In the genomic region with DNA sequence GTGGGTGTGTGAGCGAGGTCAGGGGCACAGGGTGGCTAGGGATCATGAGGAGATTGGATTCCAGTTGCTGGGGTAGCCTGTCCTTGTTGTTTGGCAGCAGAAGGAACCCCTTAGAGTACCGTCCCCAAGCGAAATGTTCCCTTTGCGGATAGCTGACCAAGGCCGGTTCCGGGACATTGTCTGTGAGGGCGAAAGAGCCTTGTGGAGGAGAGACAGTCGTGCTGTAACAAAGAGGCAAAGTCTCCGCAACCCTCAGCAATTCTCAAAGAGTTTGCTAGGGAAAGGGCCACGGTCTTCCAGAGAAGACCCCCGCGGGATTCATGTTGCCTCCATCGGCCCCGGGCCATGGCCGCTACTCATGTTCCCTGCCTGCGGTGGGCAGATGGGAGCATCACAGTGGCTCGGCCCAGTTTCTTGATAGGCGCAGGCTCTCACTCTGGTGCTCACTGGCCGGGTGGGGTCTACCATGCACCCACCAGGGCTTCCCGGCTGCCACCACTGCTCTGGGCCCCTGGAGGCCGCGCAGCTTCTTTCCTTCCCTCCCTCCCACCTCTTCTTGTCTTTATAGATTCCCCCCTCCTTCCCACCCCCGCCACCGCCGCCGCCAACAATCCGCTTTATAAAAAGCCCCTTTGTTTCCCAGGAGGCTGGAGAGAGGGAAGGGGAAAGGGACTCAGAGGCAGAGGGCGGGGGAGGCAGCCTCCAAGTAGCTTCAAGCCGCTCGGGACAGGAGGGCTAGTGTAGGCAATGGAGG, we compare ENCODE assay signal across 9 mouse cellular contexts. TPM values are rescaled to one million over a fixed set of nuclear protein-coding genes. Genes with fewer than 3 reads are reported as not detected.
DNase-seq lines count a peak whose midpoint lies in the region; ATAC-seq and TF ChIP-seq lines count a peak whose summit lies in the region.
"Had no signal": no experiment of that assay in that cellular context is flagged by ENCODE, and none has a peak within 500 bp of the region (broad histone marks: within the 10 kb centered on the region; RNA-seq: fewer than 3 reads in every experiment).

No protein-coding gene starts in this region.

- peak overlapping the region; percentile 89 for H3K4me3 ChIP-seq in megakaryocyte, embryonic 14.5 days (replicated peaks)
- H3K4me3 ChIP-seq in cortical plate, adult 2 months (ENCODE audit: insufficient read depth, low read length) = peak overlapping the region; percentile 59
- peak overlapping the region; percentile 54 for H3K4me3 ChIP-seq in kidney, embryonic 16.5 days (ENCODE audit: low read length)
- peak overlapping the region; percentile 36 for H3K4me3 ChIP-seq in liver, embryonic 15.5 days (replicated peaks)

- no peak for ATAC-seq in megakaryocyte, adult 5-6 weeks (ENCODE audit: poor library complexity, severe bottlenecking)
- peak; percentile 43 for ATAC-seq in kidney, embryonic 16.5 days (ENCODE audit: low FRiP score, low TSS enrichment)
- ATAC-seq in liver, embryonic 15.5 days (ENCODE audit: insufficient read depth) = no peak
- no peak for ATAC-seq in CD4-positive, CD25-positive, alpha-beta regulatory T cell, adult 4 months

- peak overlapping the region; percentile 61 for H3K9ac ChIP-seq in kidney, embryonic 16.5 days (replicated peaks; ENCODE audit: low read length)
- no peak overlapping the region for H3K9ac ChIP-seq in liver, embryonic 15.5 days

- H3K27me3 ChIP-seq in megakaryocyte, embryonic 14.5 days (replicated peaks) = peaks cover 70% of the 10 kb centered on the region
- peaks cover 27% of the 10 kb centered on the region; the same call in 1 of the 2 replicates for H3K27me3 ChIP-seq in kidney, embryonic 16.5 days (ENCODE audit: insufficient read depth, low read length)
- H3K27me3 ChIP-seq in liver, embryonic 15.5 days = peaks cover 43% of the 10 kb centered on the region

- H3K27ac ChIP-seq in cortical plate, adult 2 months (ENCODE audit: insufficient read depth, low read length) = peak overlapping the region; percentile 47; the same call in 1 of the 2 replicates
- H3K27ac ChIP-seq in kidney, embryonic 16.5 days (ENCODE audit: low read length) = no peak overlapping the region
- no peak overlapping the region for H3K27ac ChIP-seq in liver, embryonic 15.5 days (replicated peaks)

- WGBS in kidney, embryonic 16.5 days = 32% methylated on average over 30 of the region's 30 CpGs
- WGBS in liver, embryonic 15.5 days (ENCODE audit: insufficient replicate concordance) = 25% methylated on average over 30 of the region's 30 CpGs

- TF ChIP-seq CTCF in cortical plate, adult 2 months (IDR thresholded peaks at IDR 0.05; ENCODE audit: extremely low read depth, insufficient read depth, low read length) = no peak

- no peaks in the 10 kb centered on the region for H3K36me3 ChIP-seq in megakaryocyte, embryonic 14.5 days (replicated peaks; ENCODE audit: low read length)
- no peaks in the 10 kb centered on the region for H3K36me3 ChIP-seq in kidney, embryonic 16.5 days (ENCODE audit: insufficient read depth, low read length)
- no peaks in the 10 kb centered on the region for H3K36me3 ChIP-seq in liver, embryonic 15.5 days (replicated peaks)

- peaks cover 31% of the 10 kb centered on the region for H3K4me1 ChIP-seq in megakaryocyte, embryonic 14.5 days
- H3K4me1 ChIP-seq in cortical plate, adult 2 months (ENCODE audit: control insufficient read depth, insufficient read depth, low read length) = 0 out of 2 replicates have a peak, but pooled peaks cover 1% of the 10 kb centered on the region
- 0 out of 2 replicates have a peak, but pooled peaks cover 4% of the 10 kb centered on the region for H3K4me1 ChIP-seq in kidney, embryonic 16.5 days (ENCODE audit: insufficient read depth, low read length)
- no peaks in the 10 kb centered on the region for H3K4me1 ChIP-seq in liver, embryonic 15.5 days (replicated peaks)

- peak; percentile 22; the same call in 1 of the 2 replicates for TF ChIP-seq POLR2A in cortical plate, adult 2 months (IDR thresholded peaks at IDR 0.05; ENCODE audit: extremely low read depth, insufficient read depth, low read length)

- peak overlapping the region; percentile 72 for H3K4me2 ChIP-seq in kidney, embryonic 16.5 days (replicated peaks; ENCODE audit: low read depth, low read length)
- peak overlapping the region; percentile 56 for H3K4me2 ChIP-seq in liver, embryonic 15.5 days

- peaks cover 13% of the 10 kb centered on the region for H3K9me3 ChIP-seq in megakaryocyte, embryonic 14.5 days
- H3K9me3 ChIP-seq in kidney, embryonic 16.5 days (ENCODE audit: low read length) = no peaks in the 10 kb centered on the region
- H3K9me3 ChIP-seq in liver, embryonic 15.5 days (replicated peaks) = no peaks in the 10 kb centered on the region

- DNase-seq in heart, adult 9 months (ENCODE audit: low spot score in 2 of 2) = peak; percentile 21 to 24
- peak; percentile 46 to 50 for DNase-seq in right cerebral cortex, postnatal 10 days (ENCODE audit: low spot score in 2 of 2)

RNA-seq across cellular contexts. Expression of gene Mamld1, which starts 1.5 kb away (rescaled TPM):
- polyA plus RNA-seq in megakaryocyte, embryonic 14.5 days (2012; ENCODE audit: insufficient read depth, low replicate concordance) = not detected in 2 replicates
- total RNA-seq in megakaryocyte, adult 5-6 weeks (2015) = 0.64 and 1.2 TPM in 2 replicates
- 0.11 and 0.12 TPM in 2 replicates for total RNA-seq in megakaryocyte, adult 5-6 weeks (2017)
- 14.3 and 14.5 TPM in 2 replicates for polyA plus RNA-seq in cortical plate, adult 2 months (2012; rRNA removed)
- 2.5 and 3.1 TPM in 2 replicates for polyA plus RNA-seq in kidney, embryonic 16.5 days (2015; fragmentation: Nextera tagmentation; extraction: Ambion mirVana)
- polyA plus RNA-seq in liver, embryonic 15.5 days (2015; fragmentation: Nextera tagmentation; extraction: Ambion mirVana) = 0.17 and 0.18 TPM in 2 replicates
- polyA plus RNA-seq in CD4-positive, CD25-positive, alpha-beta regulatory T cell, adult 4 months (2017; shearing (Covaris generic)) = not detected
- total RNA-seq: MEL had no signal

Comparison
In these comparisons a context has a peak if more than half of its experiments do, and no peak if none do; other contexts are left out.
1. H3K4me3 ChIP-seq: peak in every context shown above with its lines; median percentile 89 in megakaryocyte, embryonic 14.5 days; 59 in cortical plate, adult 2 months; 54 in kidney, embryonic 16.5 days; 36 in liver, embryonic 15.5 days.